ENCODE assay signal across 8 mouse cellular contexts in the genomic region with DNA sequence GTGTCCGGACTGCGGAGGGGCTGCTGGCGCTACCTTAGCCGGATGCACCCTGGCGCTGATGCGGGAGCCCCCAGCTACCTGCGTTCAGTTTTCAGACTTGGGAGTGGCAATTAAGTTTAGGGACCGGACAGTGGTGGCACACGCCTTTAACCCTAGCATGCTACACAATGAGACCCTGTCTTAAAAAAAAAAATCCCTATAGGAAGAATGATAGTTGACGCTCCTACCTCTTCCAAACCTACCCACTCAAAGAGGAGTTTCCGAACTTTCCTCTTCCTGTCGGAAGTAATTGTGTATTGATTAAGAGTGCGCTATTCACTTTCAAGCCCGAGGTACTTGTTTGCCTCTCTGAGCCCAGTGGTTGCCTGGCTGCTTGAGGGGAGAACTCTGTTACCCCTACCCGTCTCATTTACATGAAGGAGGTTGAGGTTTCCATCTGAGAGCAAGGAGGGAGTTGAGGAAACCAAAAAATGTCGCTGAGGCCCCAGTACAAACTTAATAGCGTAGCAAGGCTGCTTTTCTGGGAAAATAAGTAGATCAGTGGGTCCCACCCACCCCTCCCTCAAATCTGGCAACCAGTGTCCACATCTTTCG. TPM values are rescaled to one million over a fixed set of nuclear protein-coding genes. Genes with fewer than 3 reads are reported as not detected.
A peak's percentile ranks its signal among the peaks of the same experiment; 100 is the strongest.
DNase-seq lines count a peak whose midpoint lies in the region; ATAC-seq and TF ChIP-seq lines count a peak whose summit lies in the region.

No protein-coding gene starts in this region.

- H3K4me3 ChIP-seq in heart, embryonic 15.5 days, result peak overlapping the region; percentile 91
- peak overlapping the region; percentile 67 for H3K4me3 ChIP-seq in liver, postnatal 0 days (ENCODE audit: low read depth, low read length)

- TF ChIP-seq CTCF in liver, postnatal 0 days (IDR thresholded peaks at IDR 0.05; ENCODE audit: low read depth), result no peak

- H3K9ac ChIP-seq in heart, embryonic 15.5 days, result peak overlapping the region; percentile 92
- H3K9ac ChIP-seq in liver, postnatal 0 days (replicated peaks), result peak overlapping the region; percentile 68

- peak; percentile 83 for DNase-seq in heart, adult 11 months
- no peak for DNase-seq in heart, postnatal 36 days
- peak; percentile 61 for DNase-seq in ES-CJ7 (ENCODE audit: low read depth, low spot score)
- no peak for DNase-seq in liver, postnatal 0 days
- no peak for DNase-seq in urinary bladder, postnatal 4 days (ENCODE audit: low spot score in 2 of 2)
- no peak for DNase-seq in cerebellum, postnatal 36 days
- no peak for DNase-seq in left cerebral cortex, adult 18-20 months (ENCODE audit: low spot score in 2 of 2)

- peak overlapping the region; percentile 87 for H3K4me2 ChIP-seq in heart, embryonic 15.5 days
- H3K4me2 ChIP-seq in liver, postnatal 0 days (ENCODE audit: low read depth, low read length), result peak overlapping the region; percentile 73

- 7% methylated on average over 18 of the region's 18 CpGs for WGBS in heart, embryonic 15.5 days
- 8% methylated on average over 18 of the region's 18 CpGs for WGBS in liver, postnatal 0 days (ENCODE audit: insufficient replicate concordance)

- no peak for TF ChIP-seq EP300 in liver, postnatal 0 days (IDR thresholded peaks at IDR 0.05; ENCODE audit: low read depth)

- H3K36me3 ChIP-seq in heart, embryonic 15.5 days, result no peaks in the 10 kb centered on the region
- H3K36me3 ChIP-seq in liver, postnatal 0 days (replicated peaks; ENCODE audit: insufficient read depth, low read length), result no peaks in the 10 kb centered on the region

- intact Hi-C loops in heart, postnatal 36 days (cut with DNase I), result loop anchor here (2.0 kb wide), 2 partner anchors 30 to 62 kb away; no protein-coding TSS in a partner anchor

- H3K27ac ChIP-seq in heart, embryonic 15.5 days, result peak overlapping the region; percentile 90
- no peak overlapping the region for H3K27ac ChIP-seq in liver, postnatal 0 days (ENCODE audit: low read depth)

- 0 out of 2 replicates have a peak, but pooled peaks cover 3% of the 10 kb centered on the region for H3K27me3 ChIP-seq in heart, embryonic 15.5 days
- H3K27me3 ChIP-seq in liver, postnatal 0 days (ENCODE audit: insufficient read depth, low read length), result peaks cover 14% of the 10 kb centered on the region

- ATAC-seq in heart, embryonic 15.5 days (replicated peaks; ENCODE audit: insufficient number of reproducible peaks, insufficient read depth, low FRiP score, low read depth), result no peak
- ATAC-seq in liver, postnatal 0 days, result no peak

- no peaks in the 10 kb centered on the region for H3K9me3 ChIP-seq in heart, embryonic 15.5 days (replicated peaks)
- H3K9me3 ChIP-seq in liver, postnatal 0 days (ENCODE audit: low read length), result no peaks in the 10 kb centered on the region

- H3K4me1 ChIP-seq in heart, embryonic 15.5 days (replicated peaks), result peaks cover 45% of the 10 kb centered on the region
- peaks cover 40% of the 10 kb centered on the region for H3K4me1 ChIP-seq in liver, postnatal 0 days (ENCODE audit: insufficient read depth)

RNA-seq across cellular contexts. Expression of a gene that starts 1.1 kb away (rescaled TPM):
- 10 to 100 TPM; 87.2 to 94.3 TPM for total RNA-seq in heart, postnatal 36 days (2021)
- 61.4 and 80.2 TPM in 2 replicates for polyA plus RNA-seq in heart, embryonic 15.5 days (2015; fragmentation: Nextera tagmentation; extraction: Ambion mirVana)
- 16.1 and 19.2 TPM in 2 replicates for polyA plus RNA-seq in liver, postnatal 0 days (2015; fragmentation: Nextera tagmentation; extraction: Ambion mirVana)
- 10 to 100 TPM; 38.0 to 40.3 TPM for total RNA-seq in left cerebral cortex, adult 18-20 months (2021)

RNA-seq across cellular contexts. Expression of a gene that starts 36.8 kb away (rescaled TPM):
- under 1 TPM in 1 of 2 experiments, not detected in 1; 0.08 TPM for total RNA-seq in heart, postnatal 36 days (2021)
- 0.06 and 0.18 TPM in 2 replicates for polyA plus RNA-seq in heart, embryonic 15.5 days (2015; fragmentation: Nextera tagmentation; extraction: Ambion mirVana)
- 1.2 TPM in 2 replicates for polyA plus RNA-seq in liver, postnatal 0 days (2015; fragmentation: Nextera tagmentation; extraction: Ambion mirVana)
- total RNA-seq in left cerebral cortex, adult 18-20 months (2021), result under 1 TPM; 0.16 to 0.19 TPM

Comparison
In these comparisons a context has a peak if more than half of its experiments do, and no peak if none do; other contexts are left out.
1. DNase-seq: peak in heart, adult 11 months (single experiment) and ES-CJ7 (single experiment); none in heart, postnatal 36 days (0 of 2), liver, postnatal 0 days (single experiment), urinary bladder, postnatal 4 days (0 of 2), cerebellum, postnatal 36 days (0 of 2) and left cerebral cortex, adult 18-20 months (0 of 2).